Mouse (Mus musculus) cerebellum, adult 2 months (tissue): ENCODE results near the gene Gm47791. TPM values are rescaled to one million over a fixed set of nuclear protein-coding genes. Genes with fewer than 3 reads are reported as not detected.

Experiments
- DNase-seq, 2 experiments: peaks; one replicate each; pipeline ENCODE4 v3.0.0; 2021
- H3K27ac ChIP-seq: fragments of 200-500 bp; 2 replicates; pipeline ENCODE4 v1.5.1; 2012; ENCODE audit warnings: low read length, control low read depth, inconsistent platforms; ENCODE audit not compliant: insufficient read depth
- H3K27me3 ChIP-seq: fragments of 200-500 bp; 2 replicates; pipeline ENCODE4 v1.6.1; 2012; ENCODE audit warnings: inconsistent platforms, mild to moderate bottlenecking, low read length, moderate library complexity; ENCODE audit not compliant: control insufficient read depth, insufficient read depth
- H3K4me1 ChIP-seq: fragments of 200-500 bp; 2 replicates; pipeline ENCODE4 v1.6.1; 2011; ENCODE audit warnings: low read length; ENCODE audit not compliant: control insufficient read depth, insufficient read depth
- H3K4me3 ChIP-seq: fragments of 200-500 bp; replicated peaks from 2 replicates; pipeline ENCODE3; 2011; ENCODE audit warnings: mild to moderate bottlenecking, low read depth, low read length, control low read depth; ENCODE audit not compliant: insufficient read depth
- CTCF ChIP-seq: fragments of 200-500 bp; IDR thresholded peaks from 2 replicates; pipeline ENCODE4 v1.5.1; 2011; ENCODE audit warnings: low read depth, mild to moderate bottlenecking, control low read depth, low read length, moderate library complexity, borderline replicate concordance; ENCODE audit not compliant: insufficient read depth
- POLR2A ChIP-seq: fragments of 200-500 bp; IDR thresholded peaks from 2 replicates; pipeline ENCODE4 v1.6.1; 2011; ENCODE audit warnings: low read length, control low read depth, borderline replicate concordance; ENCODE audit not compliant: insufficient read depth
- WGBS: fragments of 180-500 bp; shearing (Covaris S2); methylation state at CpG from one replicate; pipeline ENCODE4 v1.1.7; 2018; 5-methylcytosine and 5-hydroxymethylcytosine counted together
- polyA plus RNA-seq: library from polyadenylated mRNA; depleted of rRNA; stranded (reverse); fragments of >200 nt; gene quantifications from 2 replicates; pipeline ENCODE4 v1.2.3, GENCODE M21; 2012

Gene Gm47791
- polyA plus RNA-seq, 1 experiment, result not detected

GRCm38 (mm10) chr1:82806391-82806790, 35.3 kb upstream of the Gm47791 start:
- H3K27ac ChIP-seq, result no peak overlapping the region
- 0 out of 2 replicates have a peak, but pooled peaks cover 3% of the 10 kb centered on the region for H3K4me1 ChIP-seq
- no peak for DNase-seq
- 20% methylated on average over 8 of the region's 8 CpGs for WGBS
- no peaks in the 10 kb centered on the region for H3K27me3 ChIP-seq
- TF ChIP-seq CTCF (no peak), POLR2A (no peak)
- H3K4me3 ChIP-seq, result no peak overlapping the region

- no peak for DNase-seq
- TF ChIP-seq CTCF (no peak), POLR2A (no peak)
- H3K4me1 ChIP-seq, result 0 out of 2 replicates have a peak, but pooled peaks cover 3% of the 10 kb centered on the region
- no peaks in the 10 kb centered on the region for H3K27me3 ChIP-seq
- WGBS, result 100% methylated on average over 1 of the region's 1 CpGs
- H3K27ac ChIP-seq, result no peak overlapping the region
- H3K4me3 ChIP-seq, result no peak overlapping the region
These were observed 33.0 kb upstream of the Gm47791 start for GRCm38 (mm10) chr1:82804059-82804458.

GRCm38 (mm10) chr1:82803608-82804007, 32.6 kb upstream of the Gm47791 start:
- Histone ChIP-seq H3K27ac (no peak overlapping the region), H3K4me1 (0 out of 2 replicates have a peak, but pooled peaks cover 3% of the 10 kb centered on the region), H3K4me3 (no peak overlapping the region), H3K27me3 (no peaks in the 10 kb centered on the region)
- TF ChIP-seq CTCF (0 out of 2 replicates have a peak, but pooled peaks have one; percentile 13), POLR2A (no peak)
- DNase-seq, result no peak
- 84% methylated on average over 7 of the region's 7 CpGs for WGBS

- 0 out of 2 replicates have a peak, but pooled peaks cover 3% of the 10 kb centered on the region for H3K4me1 ChIP-seq
- peak overlapping the region; percentile 3 for H3K4me3 ChIP-seq
- no peaks in the 10 kb centered on the region for H3K27me3 ChIP-seq
- peak in 1 of 2 experiments; percentile 14 for DNase-seq
- 6% methylated on average over 12 of the region's 12 CpGs for WGBS
- TF ChIP-seq POLR2A (no peak), CTCF (no peak)
- H3K27ac ChIP-seq, result no peak overlapping the region
These were observed 30.2 kb upstream of the Gm47791 start for GRCm38 (mm10) chr1:82801105-82801783.

GRCm38 (mm10) chr1:82798922-82799321, 27.9 kb upstream of the Gm47791 start:
- no peaks in the 10 kb centered on the region for H3K27me3 ChIP-seq
- no peak overlapping the region for H3K4me3 ChIP-seq
- H3K27ac ChIP-seq, result no peak overlapping the region
- TF ChIP-seq CTCF (no peak), POLR2A (no peak)
- H3K4me1 ChIP-seq, result peaks cover 8% of the 10 kb centered on the region
- DNase-seq, result no peak
- 79% methylated on average over 4 of the region's 4 CpGs for WGBS

GRCm38 (mm10) chr1:82798304-82798703, 27.3 kb upstream of the Gm47791 start:
- no peak overlapping the region for H3K4me3 ChIP-seq
- peaks cover 8% of the 10 kb centered on the region for H3K4me1 ChIP-seq
- H3K27me3 ChIP-seq, result no peaks in the 10 kb centered on the region
- no peak for TF ChIP-seq CTCF
- no peak for TF ChIP-seq POLR2A
- DNase-seq, result no peak
- H3K27ac ChIP-seq, result no peak overlapping the region
- 67% methylated on average over 5 of the region's 5 CpGs for WGBS

- peaks cover 8% of the 10 kb centered on the region for H3K4me1 ChIP-seq
- no peak overlapping the region for H3K4me3 ChIP-seq
- TF ChIP-seq CTCF (no peak), POLR2A (no peak)
- 97% methylated on average over 4 of the region's 4 CpGs for WGBS
- no peak for DNase-seq
- no peaks in the 10 kb centered on the region for H3K27me3 ChIP-seq
- H3K27ac ChIP-seq, result no peak overlapping the region
These were observed 26.0 kb upstream of the Gm47791 start for GRCm38 (mm10) chr1:82797088-82797487.

- H3K4me3 ChIP-seq, result no peak overlapping the region
- 67% methylated on average over 18 of the region's 18 CpGs for WGBS
- no peaks in the 10 kb centered on the region for H3K27me3 ChIP-seq
- H3K27ac ChIP-seq, result no peak overlapping the region
- DNase-seq, result no peak
- peaks cover 6% of the 10 kb centered on the region for H3K4me1 ChIP-seq
- TF ChIP-seq POLR2A, result no peak
- no peak for TF ChIP-seq CTCF
These were observed 24.8 kb upstream of the Gm47791 start for GRCm38 (mm10) chr1:82795702-82796443.
